Mouse (Mus musculus) CH12.LX (cell line): ENCODE measurements around the gene Nans. TPM values are rescaled to one million over a fixed set of nuclear protein-coding genes. Genes with fewer than 3 reads are reported as not detected.

Experiments
- DNase-seq: peaks from one replicate; pipeline ENCODE4 v3.0.0-alpha.2; 2013; ENCODE audit errors: extremely low read depth
- H3K27ac ChIP-seq: 2 replicates; pipeline ENCODE4 v1.5.1; 2012; ENCODE audit warnings: low read depth, mild to moderate bottlenecking, control low read depth, moderate library complexity; ENCODE audit not compliant: insufficient read depth
- H3K27me3 ChIP-seq: replicated peaks from 2 replicates; pipeline ENCODE3; 2012; ENCODE audit warnings: inconsistent platforms
- H3K36me3 ChIP-seq, 2 experiments: replicated peaks in 1 of 2; 2 replicates each; pipeline versions ENCODE3 to v1.6.1; 2012; ENCODE audit warnings: inconsistent platforms in 1 of 2, low read length in 1 of 2, mild to moderate bottlenecking in 1 of 2, mixed read lengths in 1 of 2, moderate library complexity in 1 of 2; ENCODE audit not compliant: control insufficient read depth in 1 of 2, insufficient read depth in 1 of 2
- H3K4me1 ChIP-seq, 2 experiments: 2 replicates each; pipeline ENCODE4 v1.6.1; 2012; ENCODE audit warnings: inconsistent platforms in 1 of 2, moderate library complexity in 1 of 2; ENCODE audit not compliant: insufficient read depth in 2 of 2, control insufficient read depth in 1 of 2
- H3K4me2 ChIP-seq: 2 replicates; pipeline ENCODE4 v1.6.1; 2012; ENCODE audit warnings: low read depth, mild to moderate bottlenecking, control low read depth; ENCODE audit not compliant: poor library complexity, insufficient read depth, severe bottlenecking
- H3K4me3 ChIP-seq, 3 experiments: fragments of 150-350 bp in 1 of 3; sonication (generic) in 1 of 3; replicated peaks in 1 of 3; 2 replicates each; pipeline versions ENCODE3 to v1.5.1; 2011 to 2012; ENCODE audit warnings: low read depth in 2 of 3, low read length in 2 of 3, mild to moderate bottlenecking in 2 of 3, moderate library complexity in 2 of 3, control low read depth in 1 of 3, improper control_type of control experiment in 1 of 3, inconsistent platforms in 1 of 3, mixed read lengths in 1 of 3; ENCODE audit not compliant: poor library complexity in 1 of 3
- H3K79me2 ChIP-seq: replicated peaks from 2 replicates; pipeline ENCODE4 v1.6.1; 2012; ENCODE audit warnings: mild to moderate bottlenecking, moderate library complexity; ENCODE audit not compliant: control insufficient read depth, poor library complexity, insufficient read depth, severe bottlenecking; ENCODE audit errors: extremely low read depth
- H3K9ac ChIP-seq: 2 replicates; pipeline ENCODE4 v1.6.1; 2012; ENCODE audit warnings: low read depth, mild to moderate bottlenecking, control low read depth, moderate library complexity; ENCODE audit not compliant: insufficient read depth
- H3K9me3 ChIP-seq: replicated peaks from 2 replicates; pipeline ENCODE3; 2012; ENCODE audit warnings: low read length, inconsistent platforms, mixed read lengths
- BHLHE40 ChIP-seq: IDR thresholded peaks from 2 replicates; pipeline ENCODE4 v1.6.1; 2011; ENCODE audit warnings: mild to moderate bottlenecking, low read depth, low read length, improper control_type of control experiment
- CHD2 ChIP-seq: IDR thresholded peaks from 2 replicates; pipeline ENCODE4 v1.6.1; 2011; ENCODE audit warnings: low read length, improper control_type of control experiment
- CTCF ChIP-seq, 2 experiments: IDR thresholded peaks in 1 of 2; conservative IDR thresholded peaks in 1 of 2; 2 replicates each; pipeline ENCODE4 v1.5.1; 2011 to 2012; ENCODE audit warnings: low read depth in 2 of 2, low read length in 2 of 2, improper control_type of control experiment in 1 of 2, inconsistent platforms in 1 of 2, mild to moderate bottlenecking in 1 of 2, moderate library complexity in 1 of 2
- EP300 ChIP-seq: IDR thresholded peaks from 2 replicates; pipeline ENCODE4 v1.6.1; 2011; ENCODE audit warnings: low read length, improper control_type of control experiment
- ETS1 ChIP-seq: conservative IDR thresholded peaks from 2 replicates; pipeline ENCODE4 v1.6.1; 2012; ENCODE audit warnings: low read depth, mild to moderate bottlenecking, inconsistent platforms, low read length, improper control_type of control experiment, moderate library complexity
- GABPA ChIP-seq: IDR thresholded peaks from 2 replicates; pipeline ENCODE4 v1.6.1; 2012; ENCODE audit warnings: low read depth, low read length, improper control_type of control experiment, inconsistent platforms; ENCODE audit not compliant: insufficient replicate concordance
- HCFC1 ChIP-seq: IDR thresholded peaks from 2 replicates; pipeline ENCODE4 v1.6.1; 2012; ENCODE audit warnings: low read depth, mild to moderate bottlenecking, inconsistent platforms, low read length, improper control_type of control experiment
- IRF4 ChIP-seq: IDR thresholded peaks from 2 replicates; pipeline ENCODE4 v1.6.1; 2014; ENCODE audit warnings: low read depth, mild to moderate bottlenecking, inconsistent platforms, low read length, improper control_type of control experiment
- JUND ChIP-seq: conservative IDR thresholded peaks from 2 replicates; pipeline ENCODE4 v1.6.1; 2011; ENCODE audit warnings: low read depth, low read length, improper control_type of control experiment
- KAT2A ChIP-seq: IDR thresholded peaks from 2 replicates; pipeline ENCODE4 v1.6.1; 2012; ENCODE audit warnings: low read length, improper control_type of control experiment, inconsistent platforms; ENCODE audit not compliant: insufficient replicate concordance
- MAFK ChIP-seq: IDR thresholded peaks from 2 replicates; pipeline ENCODE4 v1.6.1; 2011; ENCODE audit warnings: low read length, improper control_type of control experiment; ENCODE audit not compliant: insufficient replicate concordance
- MAX ChIP-seq: IDR thresholded peaks from 2 replicates; pipeline ENCODE4 v1.6.1; 2011; ENCODE audit warnings: low read length, improper control_type of control experiment
- MAZ ChIP-seq: IDR thresholded peaks from 2 replicates; pipeline ENCODE4 v1.6.1; 2012; ENCODE audit warnings: low read depth, mild to moderate bottlenecking, inconsistent platforms, low read length, improper control_type of control experiment, moderate library complexity
- MXI1 ChIP-seq: IDR thresholded peaks from 2 replicates; pipeline ENCODE4 v1.6.1; 2011; ENCODE audit warnings: mild to moderate bottlenecking, low read depth, low read length, improper control_type of control experiment
- MYC ChIP-seq: IDR thresholded peaks from 2 replicates; pipeline ENCODE4 v1.6.1; 2011; ENCODE audit warnings: low read depth, mild to moderate bottlenecking, improper control_type of control experiment, low read length
- NRF1 ChIP-seq: IDR thresholded peaks from 2 replicates; pipeline ENCODE4 v1.6.1; 2014; ENCODE audit warnings: low read depth, mild to moderate bottlenecking, inconsistent platforms, low read length, improper control_type of control experiment, moderate library complexity
- PAX5 ChIP-seq: IDR thresholded peaks from 2 replicates; pipeline ENCODE4 v1.6.1; 2012; ENCODE audit warnings: low read length, inconsistent platforms, mixed read lengths
- POLR2AphosphoS2 ChIP-seq: IDR thresholded peaks from 2 replicates; pipeline ENCODE4 v1.6.1; 2011; ENCODE audit warnings: low read depth, low read length, improper control_type of control experiment
- RAD21 ChIP-seq: IDR thresholded peaks from 2 replicates; pipeline ENCODE4 v1.6.1; 2011; ENCODE audit warnings: low read depth, mild to moderate bottlenecking, low read length, improper control_type of control experiment, moderate library complexity
- SIN3A ChIP-seq: IDR thresholded peaks from 2 replicates; pipeline ENCODE4 v1.6.1; 2012; ENCODE audit warnings: low read length, improper control_type of control experiment, inconsistent platforms
- SMC3 ChIP-seq: IDR thresholded peaks from 2 replicates; pipeline ENCODE4 v1.6.1; 2011; ENCODE audit warnings: low read depth, low read length, improper control_type of control experiment
- TCF12 ChIP-seq: IDR thresholded peaks from 2 replicates; pipeline ENCODE4 v1.6.1; 2014; ENCODE audit warnings: low read depth, mild to moderate bottlenecking, inconsistent platforms, low read length, improper control_type of control experiment
- USF1 ChIP-seq: IDR thresholded peaks from 2 replicates; pipeline ENCODE4 v1.6.1; 2014; ENCODE audit warnings: low read depth, mild to moderate bottlenecking, inconsistent platforms, low read length, improper control_type of control experiment
- USF2 ChIP-seq: conservative IDR thresholded peaks from 2 replicates; pipeline ENCODE4 v1.6.1; 2011; ENCODE audit warnings: low read depth, low read length, improper control_type of control experiment
- ZC3H11A ChIP-seq: IDR thresholded peaks from 2 replicates; pipeline ENCODE4 v1.6.1; 2012; ENCODE audit warnings: low read depth, mild to moderate bottlenecking, inconsistent platforms, low read length, improper control_type of control experiment
- ZKSCAN1 ChIP-seq: IDR thresholded peaks from 2 replicates; pipeline ENCODE4 v1.6.1; 2012; ENCODE audit warnings: low read depth, inconsistent platforms, low read length, improper control_type of control experiment, borderline replicate concordance
- ZNF384 ChIP-seq: IDR thresholded peaks from 2 replicates; pipeline ENCODE4 v1.6.1; 2012; ENCODE audit warnings: low read depth, low read length, improper control_type of control experiment, inconsistent platforms
- dilution Hi-C: fragments of 300-500 bp; cut with MboI; formaldehyde crosslinking; loops from 2 replicates; pipeline ENCODE4 v1.14.3; 2020; ENCODE audit warnings: low sequenced_read_pairs; ENCODE audit not compliant: extremely low pct_unique_long_range_greater_than_20kb, extremely low pct_ligation_motif_present
- in situ Hi-C: fragments of 300-500 bp; cut with MboI; formaldehyde crosslinking; loops from 3 replicates; pipeline ENCODE4 v1.14.3; 2019; ENCODE audit warnings: low sequenced_read_pairs, low pct_ligation_motif_present, low pct_unique_long_range_greater_than_20kb, mixed read lengths
- polyA plus RNA-seq: library from polyadenylated mRNA; unstranded; fragments of >175 nt; gene quantifications from 2 replicates; pipeline ENCODE4 v1.2.1, GENCODE M21; 2012; ENCODE audit warnings: low read depth; ENCODE audit not compliant: insufficient read length
- total RNA-seq, 2 experiments: library from RNA; depleted of rRNA; stranded (reverse); fragments of 300-350 nt in 1 of 2; fragments of >200 nt in 1 of 2; gene quantifications; 2 replicates each; pipeline ENCODE4 v1.2.3; 2012 to 2014

Nans gene
- total and polyA plus RNA-seq, 3 experiments, result 103 to 150 (median 127) TPM

GRCm38 (mm10) chr4:46545498-46545897, 56.5 kb downstream of the Nans start:
- Histone ChIP-seq H3K4me1 (peaks cover 26 to 66% of the 10 kb centered on the region in 2 experiments), H3K9ac (no peak overlapping the region), H3K27ac (no peak overlapping the region), H3K27me3 (no peaks in the 10 kb centered on the region), H3K4me3 (peak overlapping the region in 1 of 3 experiments; percentile 30), H3K36me3 (peaks cover 73 to 78% of the 10 kb centered on the region in 2 experiments)
- no peak for DNase-seq
- in situ Hi-C loops, result loop anchor here (5.0 kb wide), 1 partner anchor 42 kb away; no protein-coding TSS in a partner anchor
- TF ChIP-seq EP300 (no peak), USF2 (no peak), KAT2A (no peak), MYC (no peak), SMC3 (no peak), GABPA (no peak), PAX5 (no peak), ZKSCAN1 (no peak), POLR2AphosphoS2 (no peak), HCFC1 (no peak), IRF4 (no peak), JUND (no peak), USF1 (no peak), ZC3H11A (no peak), RAD21 (no peak), MAZ (no peak), MAFK (no peak)
- TF ChIP-seq, all 38 proteins: peak for 0
- Histone ChIP-seq H3K79me2 (0 out of 2 replicates have a peak, but pooled peaks cover 2% of the 10 kb centered on the region), H3K9me3 (no peaks in the 10 kb centered on the region), H3K4me2 (no peak overlapping the region)
- dilution Hi-C loops, result no loop called here

- Histone ChIP-seq H3K27me3 (no peaks in the 10 kb centered on the region), H3K79me2 (0 out of 2 replicates have a peak, but pooled peaks cover 2% of the 10 kb centered on the region), H3K4me2 (no peak overlapping the region), H3K4me1 (peaks cover 26 to 78% of the 10 kb centered on the region in 2 experiments), H3K9ac (no peak overlapping the region), H3K9me3 (no peaks in the 10 kb centered on the region), H3K36me3 (peaks cover 75 to 81% of the 10 kb centered on the region in 2 experiments), H3K4me3 (peak overlapping the region in 1 of 3 experiments; percentile 35), H3K27ac (peak overlapping the region; percentile 22; the same call in 1 of the 2 replicates)
- DNase-seq, result peak; percentile 63
- in situ Hi-C loops, result loop anchor here (5.0 kb wide), 1 partner anchor 41 kb away; no protein-coding TSS in a partner anchor
- TF ChIP-seq NRF1, result no peak
- TF ChIP-seq CTCF (conservative IDR thresholded peaks at IDR 0.05 in 1 of 2, IDR thresholded peaks at IDR 0.05 in 1 of 2; ENCODE audit: low read depth in 2 of 2, low read length in 2 of 2), result no peak
- 0 out of 2 replicates have a peak, but pooled peaks have one; percentile 12 for TF ChIP-seq MAFK
- TF ChIP-seq ETS1, result peak; percentile 76
- TF ChIP-seq EP300, result peak; percentile 49; the same call in 1 of the 2 replicates
- peak; percentile 77; the same call in 1 of the 2 replicates for TF ChIP-seq CHD2
- TF ChIP-seq POLR2AphosphoS2, result no peak
- TF ChIP-seq MAX, result 0 out of 2 replicates have a peak, but pooled peaks have one; percentile 32
- peak; percentile 79 for TF ChIP-seq SIN3A
- TF ChIP-seq BHLHE40, result peak; percentile 87
- TF ChIP-seq TCF12, result peak; percentile 82
- TF ChIP-seq ZNF384, result no peak
- 0 out of 2 replicates have a peak, but pooled peaks have one; percentile 36 for TF ChIP-seq MXI1
- TF ChIP-seq KAT2A, result 0 out of 2 replicates have a peak, but pooled peaks have one; percentile 48
- dilution Hi-C loops, result no loop called here
These were observed 57.7 kb downstream of the Nans start for GRCm38 (mm10) chr4:46546709-46547108.
